Comparison of ENCODE assay signal across 9 mouse cellular contexts in the genomic region with DNA sequence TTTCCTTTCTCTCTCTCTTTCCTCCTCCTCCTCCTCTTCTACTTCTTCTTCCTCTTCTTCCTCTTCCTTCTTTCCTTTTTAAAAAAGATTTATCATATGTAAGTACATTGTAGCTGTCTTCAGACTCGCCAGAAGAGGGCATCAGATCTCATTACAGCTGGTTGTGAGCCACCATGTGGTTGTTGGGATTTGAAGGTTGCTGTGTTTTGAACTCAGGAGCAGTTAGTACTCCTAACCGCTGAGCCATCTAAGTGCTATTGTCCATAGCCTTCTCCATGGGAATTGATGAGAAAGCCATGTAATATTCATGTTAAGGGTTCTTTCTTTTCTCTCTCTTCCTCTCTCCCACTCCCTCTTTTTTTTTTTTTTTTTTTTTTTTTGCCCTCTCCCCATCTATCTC. TPM values are rescaled to one million over a fixed set of nuclear protein-coding genes. Genes with fewer than 3 reads are reported as not detected.
DNase-seq lines count a peak whose midpoint lies in the region; ATAC-seq and TF ChIP-seq lines count a peak whose summit lies in the region.
"Had no signal": no experiment of that assay in that cellular context is flagged by ENCODE, and none has a peak within 500 bp of the region (broad histone marks: within the 10 kb centered on the region; RNA-seq: fewer than 3 reads in every experiment).

No protein-coding gene starts in this region.

- 0 out of 2 replicates have a peak overlapping the region, but pooled peaks have one; percentile 97 for H3K27ac ChIP-seq in layer of hippocampus, adult 2 months
- no peak overlapping the region for H3K27ac ChIP-seq in liver, adult 2 months (replicated peaks; ENCODE audit: insufficient read depth, low read depth, low read length)

- intact Hi-C loops in left cerebral cortex, postnatal 36 days (cut with DNase I), result loop anchor here (5.0 kb wide), 1 partner anchor 221 kb away; no protein-coding TSS in a partner anchor

- ATAC-seq in activated CD4-positive, CD25-positive, alpha-beta regulatory T cell, adult 4 months, result peak; percentile 29

- H3K4me1 ChIP-seq in liver, adult 2 months (ENCODE audit: control insufficient read depth, insufficient read depth, low read length), result peaks cover 17% of the 10 kb centered on the region

- H3K9ac ChIP-seq in liver, adult 2 months (ENCODE audit: low read depth, low read length), result no peak overlapping the region

- peak; percentile 51 for TF ChIP-seq CTCF in layer of hippocampus, adult 2 months (conservative IDR thresholded peaks at IDR 0.05)
- TF ChIP-seq CTCF in liver, adult 2 months (IDR thresholded peaks at IDR 0.05; ENCODE audit: low read depth, low read length), result no peak

- no peak for TF ChIP-seq POLR2A in liver, adult 2 months (IDR thresholded peaks at IDR 0.05; ENCODE audit: extremely low read depth, insufficient read depth, low read length)

- H3K27me3 ChIP-seq in liver, adult 2 months (ENCODE audit: control insufficient read depth, insufficient read depth, low read length), result no peaks in the 10 kb centered on the region
- H3K27me3 ChIP-seq: Patski had no signal

- DNase-seq in cerebellum, adult 9-10 months, result peak; percentile 68
- DNase-seq in cerebellum, postnatal 36 days, result no peak
- DNase-seq in layer of hippocampus, adult 2 months (ENCODE audit: low spot score in 2 of 2), result peak in 1 of 2 experiments; percentile 43
- DNase-seq in layer of hippocampus, adult 9-10 months (ENCODE audit: low spot score), result no peak
- DNase-seq in liver, adult 2 months (ENCODE audit: extremely low read depth, low read depth, low spot score), result peak; percentile 47
- DNase-seq in natural killer cell, adult 2 months (ENCODE audit: low spot score in 2 of 2), result peak; percentile 49 to 56
- no peak for DNase-seq in left cerebral cortex, postnatal 36 days (ENCODE audit: low spot score in 2 of 2)

- H3K4me3 ChIP-seq in layer of hippocampus, adult 2 months, result no peak overlapping the region
- H3K4me3 ChIP-seq in liver, adult 2 months (ENCODE audit: insufficient read depth, low read depth, low read length), result no peak overlapping the region

- WGBS in liver, adult 2 months, result 30% methylated on average over 2 of the region's 2 CpGs

- H3K36me3 ChIP-seq in liver, adult 2 months (ENCODE audit: control insufficient read depth, insufficient read depth, low read length), result peaks cover 22% of the 10 kb centered on the region

- H3K79me2 ChIP-seq in liver, adult 2 months (ENCODE audit: control insufficient read depth, insufficient read depth, low read length), result peaks cover 5% of the 10 kb centered on the region; the same call in 1 of the 2 replicates

RNA-seq across cellular contexts. Expression of a gene that starts 0.5 kb away (rescaled TPM):
- 10 to 100 TPM; 53.4 to 54.5 TPM for total RNA-seq in layer of hippocampus, adult 2 months (2021)
- polyA plus RNA-seq in activated CD4-positive, CD25-positive, alpha-beta regulatory T cell, adult 4 months (2017; shearing (Covaris generic)), result 10 to 100 TPM; 48.3 to 56.3 TPM
- total RNA-seq in liver, adult 2 months (2014; rRNA removed), result 12.8 and 18.5 TPM in 2 replicates
- polyA plus RNA-seq in liver, adult 2 months (2012; rRNA removed), result 10.4 and 10.6 TPM in 2 replicates
- 10 to 100 TPM; 52.8 to 54.7 TPM for total RNA-seq in left cerebral cortex, postnatal 36 days (2021)

RNA-seq across cellular contexts. Expression of a gene that starts 15.4 kb away (rescaled TPM):
- total RNA-seq in layer of hippocampus, adult 2 months (2021), result 10 to 100 TPM; 85.4 to 88.0 TPM
- polyA plus RNA-seq in activated CD4-positive, CD25-positive, alpha-beta regulatory T cell, adult 4 months (2017; shearing (Covaris generic)), result 100 to 1,000 TPM in 1 of 2 experiments, 10 to 100 TPM in 1; 99.7 to 101 TPM
- 13.2 and 16.0 TPM in 2 replicates for total RNA-seq in liver, adult 2 months (2014; rRNA removed)
- 6.5 and 6.9 TPM in 2 replicates for polyA plus RNA-seq in liver, adult 2 months (2012; rRNA removed)
- 10 to 100 TPM; 73.5 to 82.2 TPM for total RNA-seq in left cerebral cortex, postnatal 36 days (2021)

RNA-seq across cellular contexts. Expression of a gene that starts 17.9 kb away (rescaled TPM):
- 100 to 1,000 TPM; 152 to 153 TPM for total RNA-seq in layer of hippocampus, adult 2 months (2021)
- 10 to 100 TPM; 43.5 to 67.8 TPM for polyA plus RNA-seq in activated CD4-positive, CD25-positive, alpha-beta regulatory T cell, adult 4 months (2017; shearing (Covaris generic))
- total RNA-seq in liver, adult 2 months (2014; rRNA removed), result 30.9 and 31.0 TPM in 2 replicates
- polyA plus RNA-seq in liver, adult 2 months (2012; rRNA removed), result 23.5 and 24.9 TPM in 2 replicates
- total RNA-seq in left cerebral cortex, postnatal 36 days (2021), result 100 to 1,000 TPM; 160 to 168 TPM

RNA-seq across cellular contexts. Expression of a gene that starts 22.8 kb away (rescaled TPM):
- total RNA-seq in layer of hippocampus, adult 2 months (2021), result 10 to 100 TPM; 89.9 to 92.1 TPM
- polyA plus RNA-seq in activated CD4-positive, CD25-positive, alpha-beta regulatory T cell, adult 4 months (2017; shearing (Covaris generic)), result 1 to 10 TPM; 5.6 to 6.6 TPM
- total RNA-seq in liver, adult 2 months (2014; rRNA removed), result 115 and 123 TPM in 2 replicates
- 241 and 335 TPM in 2 replicates for polyA plus RNA-seq in liver, adult 2 months (2012; rRNA removed)
- 100 to 1,000 TPM; 118 to 137 TPM for total RNA-seq in left cerebral cortex, postnatal 36 days (2021)

RNA-seq across cellular contexts. Expression of a gene that starts 22.9 kb away (rescaled TPM):
- total RNA-seq in layer of hippocampus, adult 2 months (2021), result 10 to 100 TPM; 20.2 to 20.6 TPM
- 100 to 1,000 TPM; 235 to 298 TPM for polyA plus RNA-seq in activated CD4-positive, CD25-positive, alpha-beta regulatory T cell, adult 4 months (2017; shearing (Covaris generic))
- 70.7 and 81.7 TPM in 2 replicates for total RNA-seq in liver, adult 2 months (2014; rRNA removed)
- polyA plus RNA-seq in liver, adult 2 months (2012; rRNA removed), result 40.2 and 40.5 TPM in 2 replicates
- 10 to 100 TPM; 20.9 to 21.8 TPM for total RNA-seq in left cerebral cortex, postnatal 36 days (2021)

Comparison
In these comparisons a context has a peak if more than half of its experiments do, and no peak if none do; other contexts are left out.
1. DNase-seq: peak in cerebellum, adult 9-10 months (single experiment), liver, adult 2 months (single experiment) and natural killer cell, adult 2 months (2 of 2); none in cerebellum, postnatal 36 days (0 of 2), layer of hippocampus, adult 9-10 months (single experiment) and left cerebral cortex, postnatal 36 days (0 of 2).